Mouse (Mus musculus): ENCODE measurements around the gene Snx9.

Gene Snx9

DNA sequence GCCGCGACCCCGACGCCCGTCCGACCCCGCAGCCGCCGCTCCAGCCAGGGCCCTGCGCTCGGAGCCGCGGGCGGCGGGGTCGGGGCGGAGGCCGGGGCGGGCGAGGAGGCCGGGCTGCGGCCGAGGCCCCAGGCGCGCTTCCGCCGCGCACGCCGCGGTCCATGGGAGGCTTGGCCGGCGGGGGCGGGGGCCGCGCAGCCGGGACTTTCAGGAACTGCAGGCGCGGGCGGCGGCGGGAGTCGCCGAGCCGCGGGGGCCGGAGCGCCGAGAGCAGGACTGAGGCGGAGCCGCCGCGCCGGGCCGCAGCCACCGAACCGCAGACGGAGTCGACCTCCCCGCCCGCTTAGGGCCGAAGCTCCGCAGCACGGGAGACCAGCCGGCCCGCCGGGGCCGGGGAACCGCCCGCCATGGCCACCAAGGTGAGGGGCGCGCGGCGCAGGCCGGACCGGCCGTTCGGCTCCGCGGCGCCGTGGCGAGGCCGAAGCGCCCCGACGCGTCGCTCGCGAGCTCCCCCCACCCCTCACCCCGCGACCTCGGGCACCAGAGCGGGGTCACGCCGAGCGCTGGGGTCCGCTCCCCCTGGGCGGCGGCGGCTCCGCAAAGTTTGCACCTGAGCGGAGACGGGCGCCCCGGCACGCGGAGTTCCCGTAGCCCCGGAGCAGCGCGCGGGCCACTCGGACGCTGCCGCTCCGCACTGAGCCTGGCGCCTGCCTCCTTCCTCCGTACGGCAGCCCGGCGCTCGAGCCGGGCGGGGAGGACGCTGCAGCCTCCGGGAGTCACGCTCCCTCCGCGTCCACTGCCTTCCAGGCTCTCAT, at the start of gene Snx9:
Gene Snx9 (plus strand): TSS at position 202 of the 815 bp plus-strand sequence.
- 2% methylated on average over 122 of the region's 131 CpGs for WGBS

DNA sequence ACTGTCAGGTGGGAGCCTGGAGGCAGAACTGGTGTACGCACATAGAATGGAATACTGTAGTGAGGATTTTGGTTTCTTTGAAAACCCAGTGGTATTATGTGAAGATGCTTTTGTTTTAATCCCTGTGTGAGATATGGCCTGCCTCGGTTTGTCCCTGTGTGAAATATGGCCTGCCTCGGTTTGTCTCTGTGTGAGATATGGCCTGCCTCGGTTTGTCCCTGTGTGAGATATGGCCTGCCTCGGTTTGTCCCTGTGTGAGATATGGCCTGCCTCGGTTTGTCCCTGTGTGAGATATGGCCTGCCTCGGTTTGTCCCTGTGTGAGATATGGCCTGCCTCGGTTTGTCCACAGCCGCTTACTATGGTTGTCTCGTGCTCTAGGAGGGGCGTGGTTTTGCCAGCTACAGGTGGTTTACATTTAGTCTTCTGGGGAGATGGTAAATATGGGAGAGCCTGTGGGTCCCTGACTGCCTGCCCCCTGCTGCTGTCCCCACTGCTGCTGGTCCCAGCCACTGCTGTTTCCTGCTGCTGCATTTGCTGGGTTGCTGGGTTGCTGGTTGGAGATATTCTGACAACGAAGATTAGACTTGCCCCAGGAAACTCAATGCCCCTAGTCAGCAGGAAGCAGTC, 48.9 kb upstream of the Snx9 start:
- WGBS, result 92% methylated on average over 12 of the region's 12 CpGs

DNA sequence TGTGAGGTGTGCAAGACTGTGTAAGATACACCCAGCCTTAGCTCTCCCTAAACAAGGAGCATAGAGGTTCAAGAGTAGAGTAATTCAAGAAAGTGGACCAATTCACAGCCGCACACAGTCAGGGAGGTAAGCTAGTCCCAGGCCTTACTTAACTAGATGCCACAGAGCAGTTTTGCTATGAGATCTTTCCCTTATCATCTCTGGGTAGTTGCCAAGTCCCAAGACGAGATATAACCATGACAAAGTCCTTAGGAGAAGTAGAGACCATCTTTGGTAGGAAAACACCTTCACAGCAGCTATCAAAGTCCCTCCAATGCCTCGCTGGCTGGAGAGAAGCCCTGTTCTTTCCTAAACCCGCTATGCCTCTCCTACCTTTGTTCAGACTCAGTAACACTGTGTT, 47.5 kb upstream of the Snx9 start:
- WGBS, result 86% methylated on average over 4 of the region's 4 CpGs

DNA sequence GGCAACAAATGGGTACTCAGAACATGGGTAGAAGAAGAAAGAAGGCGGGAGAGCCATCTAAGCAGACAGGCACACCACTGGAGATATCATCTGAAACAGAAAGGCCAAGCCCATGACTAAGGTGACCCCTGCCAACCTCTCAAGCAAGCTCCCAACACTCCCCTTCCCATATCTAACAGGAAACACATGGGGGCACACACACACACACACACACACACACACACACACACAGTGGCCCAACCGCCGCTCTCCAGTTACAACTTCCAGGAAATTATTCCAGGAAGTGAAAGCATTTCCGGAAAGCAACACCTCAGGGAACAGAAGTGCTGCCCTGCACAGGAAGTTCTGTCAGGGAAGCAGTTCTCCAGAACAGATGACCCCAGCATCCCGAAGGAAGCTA, 46.9 kb upstream of the Snx9 start:
- 83% methylated on average over 5 of the region's 5 CpGs for WGBS

DNA sequence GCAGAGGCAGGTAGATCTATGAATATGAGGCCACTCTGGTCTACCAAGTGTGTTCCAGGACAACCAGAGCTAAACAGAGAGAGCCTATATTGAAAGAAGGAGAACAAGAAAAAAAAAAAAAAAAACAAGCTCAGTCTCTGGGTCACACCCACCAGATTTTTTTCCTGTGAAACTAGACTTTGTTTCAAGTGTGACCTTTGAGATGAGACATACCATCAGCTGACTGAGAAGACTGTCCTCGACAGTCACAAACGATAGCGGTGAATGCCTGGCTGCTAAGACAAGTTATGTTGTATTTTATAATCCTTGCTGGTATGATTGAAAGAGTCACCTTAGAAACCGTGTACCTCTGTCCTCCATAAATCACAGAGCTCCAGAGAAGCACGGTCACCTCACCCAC, 45.8 kb upstream of the Snx9 start:
- 71% methylated on average over 5 of the region's 5 CpGs for WGBS

DNA sequence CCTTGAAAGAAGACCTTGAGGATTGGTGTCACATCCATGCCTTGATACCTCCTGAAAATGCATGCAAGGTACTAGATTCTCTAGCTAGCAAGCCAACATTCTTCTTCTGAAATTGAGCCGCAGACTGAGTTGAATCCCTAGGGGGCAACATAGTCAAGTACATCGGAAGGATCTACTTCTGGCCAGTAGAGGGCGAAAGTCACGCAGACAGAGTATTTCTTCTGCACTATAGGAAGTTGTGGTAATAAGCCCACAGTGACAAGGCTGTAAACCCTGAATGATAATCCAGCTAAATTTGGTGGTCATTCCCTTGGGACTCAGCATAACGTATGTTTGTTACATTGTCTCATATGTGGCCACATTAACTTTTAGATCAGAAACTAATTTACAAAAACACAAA, 45.3 kb upstream of the Snx9 start:
- WGBS, result under 1% methylated on average over 5 of the region's 5 CpGs

DNA sequence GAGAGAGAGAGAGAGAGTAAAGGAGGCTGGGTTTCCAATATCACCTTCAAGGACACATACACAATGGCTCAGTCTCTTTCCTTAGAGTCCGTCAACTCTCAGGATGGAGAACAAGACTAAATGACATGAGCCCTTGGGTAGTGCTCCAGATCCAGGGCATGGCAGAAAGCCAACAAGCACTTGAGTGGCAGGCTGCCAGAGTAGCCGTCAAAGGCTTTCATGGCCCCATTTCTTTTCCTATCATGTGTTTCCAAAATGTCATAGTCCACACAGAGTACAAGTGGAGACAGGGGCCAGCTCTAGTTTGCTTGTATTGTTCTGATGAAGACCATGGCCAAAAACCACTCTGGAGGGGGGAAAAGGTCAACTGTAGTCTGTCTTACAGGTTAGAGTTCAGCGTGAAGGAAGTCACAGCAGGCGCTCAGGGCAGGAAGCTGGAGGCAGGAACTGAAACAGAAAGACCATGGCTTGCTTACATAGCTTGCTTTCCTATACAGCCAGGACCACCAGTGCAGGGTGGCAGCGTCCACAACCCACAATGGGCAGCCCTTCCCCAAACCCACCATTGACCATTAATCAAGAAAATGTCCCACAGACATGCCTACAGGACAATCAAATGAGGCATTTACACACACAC, 43.9 kb upstream of the Snx9 start:
- WGBS, result 66% methylated on average over 5 of the region's 5 CpGs

DNA sequence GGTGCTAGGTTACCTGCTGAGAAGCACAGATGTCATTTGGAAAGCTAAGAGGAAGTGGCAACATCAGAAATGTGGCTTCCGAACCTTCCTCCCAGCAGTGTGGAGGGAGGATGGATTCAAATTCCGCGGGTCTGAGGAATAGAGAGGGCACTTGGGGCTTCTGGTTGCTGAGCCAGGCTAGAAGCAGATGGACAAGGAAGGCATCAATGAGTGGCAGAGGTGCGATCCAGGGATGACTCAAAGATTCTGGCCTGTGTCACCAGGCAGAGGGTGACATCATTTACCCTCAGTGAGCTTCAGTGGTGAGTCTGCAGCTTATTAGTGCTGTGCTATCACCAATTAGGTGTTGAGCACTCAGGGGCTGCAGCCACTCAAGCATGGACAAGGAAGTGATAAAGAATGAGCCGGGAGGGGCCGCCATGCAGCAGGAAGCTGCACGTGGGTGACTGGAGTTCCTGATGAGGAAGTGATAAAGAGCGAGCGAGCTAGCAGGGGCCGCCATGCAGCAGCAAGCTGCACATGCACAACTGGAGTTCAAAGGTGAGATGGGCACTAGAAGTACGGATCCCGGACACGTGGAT, 42.8 kb upstream of the Snx9 start:
- WGBS, result 81% methylated on average over 13 of the region's 13 CpGs

DNA sequence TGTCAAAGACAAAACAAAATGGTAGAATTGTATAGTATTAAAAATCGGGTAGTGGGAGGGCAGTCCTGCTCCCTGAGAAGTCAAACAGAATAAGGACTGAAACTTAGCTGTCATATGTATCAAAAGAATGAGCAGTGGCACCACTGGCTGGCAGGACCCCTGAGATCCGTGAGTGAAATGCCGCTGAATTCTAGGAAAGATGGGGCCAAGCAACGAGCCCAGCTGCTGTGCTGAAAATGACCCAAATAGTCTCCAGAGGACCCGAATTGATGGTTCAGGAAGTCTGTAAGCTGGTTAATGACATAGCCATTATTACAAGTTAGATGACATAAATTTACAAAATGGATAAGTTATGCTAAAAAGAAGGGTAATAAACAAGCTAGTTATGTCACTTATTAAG, 42.2 kb upstream of the Snx9 start:
- WGBS, result 91% methylated on average over 5 of the region's 5 CpGs

DNA sequence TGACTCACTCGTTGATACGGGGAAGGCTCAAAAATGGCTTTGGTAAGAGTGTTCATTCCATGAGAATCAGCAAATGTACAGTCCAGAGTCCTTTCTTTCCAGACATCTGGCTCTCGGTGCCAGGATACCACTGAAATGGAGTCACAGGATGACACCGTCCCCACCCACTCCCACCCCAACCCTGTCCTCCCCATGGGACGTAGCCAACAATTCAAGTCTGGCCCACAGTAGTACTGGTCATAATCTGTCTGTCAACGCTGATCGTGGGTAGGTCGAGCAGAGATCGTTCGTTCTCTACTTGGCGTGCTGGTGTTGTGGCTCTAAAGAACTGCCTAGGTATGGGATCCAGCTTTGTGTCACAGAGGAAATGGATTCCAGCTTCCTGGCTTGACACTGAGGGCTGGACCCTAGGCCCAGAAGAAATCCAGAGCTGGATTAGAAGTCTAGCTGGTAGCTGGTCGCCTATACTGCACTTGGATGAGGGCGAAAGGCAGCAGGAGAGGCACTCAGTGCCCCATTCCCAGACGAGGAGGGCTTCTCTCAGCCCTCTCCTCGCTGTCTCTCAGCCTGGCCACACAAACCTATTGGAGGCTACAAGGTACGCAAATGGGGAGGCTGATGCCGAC, 41.6 kb upstream of the Snx9 start:
- WGBS, result 95% methylated on average over 17 of the region's 17 CpGs

DNA sequence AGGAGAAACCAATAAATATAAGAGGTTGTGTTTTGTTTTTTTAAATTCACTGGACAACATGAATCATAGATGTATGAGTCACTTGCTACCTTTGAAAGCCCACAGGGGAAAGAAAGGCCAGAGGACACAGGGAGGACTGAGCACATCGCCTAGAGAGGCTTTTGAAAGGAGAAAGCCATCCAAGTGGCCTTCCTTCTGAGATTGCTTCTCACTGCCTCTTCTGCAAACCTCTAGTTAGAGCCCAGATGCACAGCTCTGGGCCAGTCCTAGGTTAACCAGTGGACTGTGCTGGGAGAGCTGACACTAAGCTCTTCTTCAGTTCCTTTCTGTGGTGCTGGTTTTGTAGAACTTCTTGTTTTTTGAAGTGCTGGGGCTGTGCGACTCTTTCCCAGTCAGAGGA, 40.9 kb upstream of the Snx9 start:
- WGBS, result 87% methylated on average over 2 of the region's 2 CpGs

DNA sequence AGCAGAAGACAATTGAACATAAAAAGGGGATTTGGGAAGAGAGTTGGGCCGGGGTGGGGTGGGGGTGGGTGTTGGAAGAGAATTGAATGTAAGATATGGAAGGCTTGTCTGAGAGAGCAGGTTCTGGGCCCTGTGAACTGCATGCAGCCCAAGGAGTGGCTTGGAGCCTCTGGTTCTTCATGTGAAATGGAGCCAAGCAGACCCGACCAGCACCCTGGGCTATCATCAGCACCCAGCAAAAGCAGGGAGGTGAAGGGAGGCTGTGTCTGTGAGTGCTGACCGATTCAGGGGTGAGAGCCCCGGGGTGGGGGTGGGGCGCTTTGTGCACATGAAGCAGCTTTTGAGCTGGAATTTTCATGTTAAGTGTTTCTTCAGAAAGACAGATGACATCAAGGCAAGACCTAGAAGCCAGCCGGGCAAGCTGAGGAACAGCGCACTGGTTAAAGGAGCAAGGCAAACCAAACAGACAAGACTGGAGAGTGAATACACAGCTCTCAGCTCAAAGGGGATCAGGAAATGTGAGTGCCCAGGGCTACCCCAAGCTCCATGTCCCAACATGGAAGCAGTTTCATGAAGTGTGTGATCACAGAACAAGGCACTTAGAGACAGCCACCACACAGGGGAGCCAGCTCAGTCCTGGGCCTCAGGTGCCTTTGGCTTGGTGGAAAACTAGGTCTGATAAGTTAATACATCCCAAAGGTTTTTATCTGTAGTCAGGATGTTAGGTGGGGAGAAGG, 40.1 kb upstream of the Snx9 start:
- 85% methylated on average over 7 of the region's 7 CpGs for WGBS

DNA sequence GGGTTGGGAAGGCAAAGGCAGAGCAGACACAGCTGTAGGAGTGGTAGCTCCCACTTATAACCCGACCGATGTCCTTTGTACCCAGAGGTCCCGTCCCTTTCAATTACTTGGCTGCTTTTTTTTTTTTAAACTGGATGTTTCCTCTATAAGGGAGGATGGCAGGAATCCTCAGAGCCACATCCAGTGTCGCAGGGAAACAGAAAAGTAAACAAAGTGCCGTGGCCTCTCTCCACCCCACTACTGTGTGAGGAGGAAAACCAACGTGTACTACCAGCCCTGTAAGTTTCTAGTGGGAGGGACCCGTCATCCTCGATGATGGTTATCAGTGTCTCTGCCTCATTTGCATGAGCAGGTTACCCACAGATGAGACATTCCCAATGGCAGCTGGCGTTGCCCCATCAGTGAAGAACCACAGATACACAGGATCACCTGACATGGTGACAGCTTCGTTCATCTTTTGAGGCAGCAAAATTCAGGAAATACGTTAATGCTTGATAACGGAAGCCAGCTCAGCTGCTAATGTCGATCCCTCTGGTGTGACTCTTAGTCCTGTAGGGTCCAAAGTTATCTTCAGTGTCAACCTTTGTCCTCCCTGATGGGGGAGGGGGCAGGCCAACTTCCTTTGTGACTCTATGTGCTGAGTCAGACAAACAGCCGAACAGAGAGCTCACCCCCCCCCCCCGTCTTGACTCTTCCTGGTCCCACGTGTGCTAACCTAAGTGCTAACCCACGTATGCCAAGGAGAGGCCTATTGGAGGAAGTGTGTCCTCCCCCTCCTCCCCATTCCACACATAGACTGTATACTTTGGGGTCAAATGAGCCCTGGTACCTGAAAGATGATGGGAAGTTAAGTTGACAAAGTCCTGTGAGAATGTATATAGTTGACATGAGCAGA, 39.1 kb upstream of the Snx9 start:
- WGBS, result 73% methylated on average over 17 of the region's 17 CpGs

DNA sequence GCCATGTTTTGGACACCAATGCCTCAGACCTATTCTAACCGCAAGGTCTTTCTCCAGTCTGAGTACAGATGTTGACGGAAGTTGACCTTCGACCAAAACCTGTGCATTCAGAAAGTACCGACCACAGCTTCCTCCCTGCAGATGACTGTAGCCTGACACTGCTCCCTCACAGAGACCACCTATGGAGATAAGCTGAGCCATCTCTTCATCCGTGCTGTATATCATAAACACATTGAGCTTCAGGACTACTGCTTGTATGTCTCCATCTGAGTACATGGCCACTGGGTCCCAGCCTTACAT, 38.5 kb upstream of the Snx9 start:
- WGBS, result 95% methylated on average over 5 of the region's 5 CpGs

DNA sequence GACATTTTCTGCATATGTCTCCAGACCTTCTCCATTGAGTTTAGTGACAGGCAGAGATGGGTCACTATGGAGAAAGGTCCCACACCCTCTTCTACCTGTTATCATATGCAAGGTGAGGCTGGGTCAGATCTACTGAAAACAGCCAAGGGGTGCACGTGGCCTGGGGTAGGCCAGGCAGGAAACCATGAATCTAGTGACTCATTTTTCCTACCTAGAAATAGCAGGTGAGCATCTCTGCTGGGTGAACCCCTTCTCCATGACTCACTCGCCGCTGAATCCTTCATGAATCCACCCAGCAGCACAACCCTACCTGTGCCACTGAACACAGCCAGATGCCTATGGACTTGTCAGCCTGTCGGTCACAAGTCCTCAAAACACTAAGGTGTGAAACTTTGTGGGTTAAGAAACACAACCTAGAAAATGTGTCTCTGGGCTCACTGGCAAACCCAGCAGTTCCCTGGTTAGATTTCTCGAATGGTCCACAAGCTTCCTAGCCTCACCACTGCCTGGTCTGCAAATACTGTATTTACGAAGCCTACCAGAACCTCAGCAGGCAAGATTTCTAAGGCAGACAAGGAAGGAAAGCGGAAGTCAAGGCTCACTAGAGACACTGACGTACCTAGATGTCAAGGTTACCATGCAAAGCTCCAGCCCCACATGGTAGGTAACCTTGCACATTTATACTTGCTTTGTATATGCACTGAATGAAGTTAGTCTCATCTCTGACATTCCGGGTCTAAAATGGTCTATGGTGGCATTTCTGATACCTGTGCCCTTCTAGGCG, 37.7 kb upstream of the Snx9 start:
- WGBS, result 92% methylated on average over 10 of the region's 10 CpGs

DNA sequence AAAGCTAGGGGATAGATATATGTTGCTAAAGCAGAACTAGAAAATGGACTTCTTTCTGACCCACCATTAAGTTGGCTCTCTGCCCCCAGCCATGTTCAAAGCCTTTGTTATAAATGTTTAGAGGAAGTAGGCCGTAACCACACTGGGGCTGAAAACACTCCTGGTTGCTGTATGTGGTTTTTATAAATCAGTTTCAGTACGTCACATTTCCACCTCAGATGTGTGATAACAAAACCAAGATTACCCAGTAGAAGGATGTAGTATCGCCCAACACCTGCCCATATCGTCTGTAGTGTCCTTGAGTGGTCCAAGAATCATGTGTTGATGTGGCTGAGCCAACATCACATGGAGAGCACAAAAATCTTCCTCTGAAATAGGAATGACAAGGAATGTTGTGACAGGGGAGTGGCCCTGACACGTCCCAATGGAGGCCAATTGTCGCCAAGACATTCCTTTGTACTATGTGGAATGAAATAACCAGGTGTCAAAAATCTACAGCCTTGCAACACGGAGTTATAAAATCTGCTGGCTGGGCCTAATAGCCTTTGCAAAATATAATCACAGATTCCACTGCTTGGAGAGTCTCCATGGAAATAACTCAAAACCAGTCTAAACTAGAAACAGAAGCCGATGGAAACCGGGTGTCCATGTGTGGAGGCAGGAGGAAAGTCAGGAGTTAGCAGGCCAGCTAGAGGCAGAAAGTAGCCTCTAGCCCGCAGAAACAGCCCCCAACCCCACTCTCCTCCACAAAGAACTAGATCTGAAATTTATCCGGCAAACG, 36.6 kb upstream of the Snx9 start:
- 63% methylated on average over 12 of the region's 12 CpGs for whole genome bisulfite sequencing

DNA sequence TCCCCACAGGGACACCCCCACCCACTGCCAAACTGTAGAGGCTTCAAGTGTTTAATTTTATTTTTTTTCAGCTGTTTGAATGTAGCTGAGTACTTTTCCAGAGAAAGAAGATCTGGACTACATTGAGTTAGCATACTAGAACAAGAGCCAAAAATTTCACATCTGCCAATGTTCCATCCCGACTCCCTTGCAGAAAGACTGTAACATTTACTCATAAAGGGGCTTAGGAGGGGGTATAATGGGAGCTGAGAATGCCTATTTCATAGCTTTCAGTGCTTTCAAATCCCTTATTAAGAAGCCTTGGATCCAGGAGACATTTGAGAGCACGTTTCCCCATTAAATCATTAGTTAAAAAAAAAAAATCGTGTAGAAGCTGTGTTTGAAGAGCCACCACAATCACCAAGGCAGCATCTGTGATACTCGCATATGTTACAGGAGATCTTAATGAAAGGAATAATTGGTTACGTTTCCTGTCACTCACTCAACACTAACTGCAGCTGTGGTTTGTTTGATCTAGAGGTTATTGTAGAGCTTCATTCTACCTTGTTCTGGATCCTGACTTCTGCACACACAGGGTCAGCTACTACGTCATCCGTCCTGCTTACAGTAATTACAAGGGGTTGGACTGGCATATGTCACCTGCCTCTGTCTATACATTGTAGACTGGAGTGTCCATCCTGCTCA, 35.8 kb upstream of the Snx9 start:
- WGBS, result 68% methylated on average over 7 of the region's 7 CpGs

DNA sequence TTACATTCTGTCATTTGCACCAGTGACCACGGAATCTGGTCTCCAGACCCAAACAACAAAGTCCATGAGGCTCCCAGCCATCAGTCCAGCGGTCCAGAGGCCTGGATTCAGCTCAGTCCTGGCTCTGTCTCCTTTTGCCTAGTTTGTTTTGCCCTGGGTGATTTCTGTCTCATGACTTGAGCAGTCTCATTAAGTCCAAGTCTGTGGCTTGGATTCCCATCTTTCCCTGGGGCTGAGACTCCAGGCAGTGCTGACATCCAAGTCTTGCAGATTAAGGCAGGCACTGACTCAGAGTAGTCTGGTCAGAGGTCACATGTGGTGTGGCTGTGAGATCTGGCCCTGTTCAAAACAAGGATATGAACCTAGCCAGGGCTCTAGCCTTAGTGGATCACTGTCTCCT, 35.2 kb upstream of the Snx9 start:
- WGBS, result 90% methylated on average over 2 of the region's 2 CpGs

Data from cerebral cortex, adult 2 months (tissue).